Mouse (Mus musculus): ENCODE data around the gene Nrcam. TPM values are rescaled to one million over a fixed set of nuclear protein-coding genes. Genes with fewer than 3 reads are reported as not detected.
"Not testable (repeated sequence)": the region's sequence is repeated elsewhere in the genome, so short reads cannot be mapped to it uniquely, and the experiment has no call there.

The Nrcam gene
- 31.8 and 51.7 TPM in 2 replicates for polyA plus RNA-seq (2016; fragmentation: Nextera tagmentation; extraction: Ambion mirVana)

DNA sequence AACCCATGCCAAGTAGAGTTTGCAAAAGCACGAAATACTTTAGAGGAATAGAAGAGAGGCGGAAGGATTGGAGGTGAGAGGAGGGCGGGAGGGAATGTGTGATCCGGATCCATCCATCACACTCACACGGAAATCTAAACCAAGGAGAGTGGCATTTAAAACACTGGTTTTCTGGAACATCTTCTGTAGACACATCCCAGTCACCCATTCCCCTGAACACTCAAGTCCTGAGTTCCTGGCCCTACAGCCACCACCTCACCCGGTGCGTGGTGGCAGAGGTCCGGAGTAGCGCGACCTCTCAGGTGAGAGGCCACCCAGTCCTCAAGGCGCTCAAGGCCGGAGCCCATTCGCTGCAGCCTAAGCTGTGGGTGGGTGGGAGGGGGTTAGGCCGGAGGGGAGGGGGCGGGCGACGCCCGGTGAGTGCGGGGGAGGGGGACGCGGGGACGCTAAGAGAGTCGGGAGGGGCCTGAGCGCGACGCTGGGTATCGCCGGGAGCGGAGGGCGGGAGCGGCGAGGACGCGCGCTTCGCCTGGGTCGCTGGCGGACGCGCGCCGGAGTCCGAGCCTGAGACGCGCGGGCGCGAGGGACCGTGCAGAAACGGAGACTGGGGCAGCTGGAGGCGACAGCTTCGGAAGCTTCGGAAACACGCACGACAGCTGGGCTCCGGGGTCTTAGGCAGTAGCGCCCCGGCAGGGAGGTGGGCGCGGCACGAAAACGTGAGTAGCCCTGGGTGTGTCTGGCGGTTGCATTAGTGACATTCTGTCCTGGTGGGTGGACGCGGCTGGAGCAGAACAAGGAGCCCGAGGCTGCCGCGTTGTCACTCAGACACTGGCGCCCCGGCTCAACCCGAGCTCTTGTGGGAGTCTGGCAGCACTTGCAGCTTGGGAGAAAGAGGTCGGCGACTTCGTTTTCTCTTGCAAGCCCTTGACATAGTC lies at the start of gene Nrcam:
Nrcam (plus strand) TSS at position 505 of the 935 bp plus-strand sequence.
- Histone ChIP-seq H3K4me1 (peaks cover 40% of the 10 kb centered on the region), H3K27ac (replicated peaks) (peak within 1 kb of the TSS; percentile 88), H3K4me3 (peak within 1 kb of the TSS; percentile 82), H3K36me3 (no peaks in the 10 kb centered on the region), H3K9me3 (replicated peaks) (no peaks in the 10 kb centered on the region), H3K27me3 (ENCODE audit: low read depth, poor library complexity, severe bottlenecking) (peaks cover 29% of the 10 kb centered on the region)
- peak; percentile 78 for DNase-seq (ENCODE audit: low spot score)
- WGBS, result 2% methylated on average over 74 of the region's 74 CpGs

DNA sequence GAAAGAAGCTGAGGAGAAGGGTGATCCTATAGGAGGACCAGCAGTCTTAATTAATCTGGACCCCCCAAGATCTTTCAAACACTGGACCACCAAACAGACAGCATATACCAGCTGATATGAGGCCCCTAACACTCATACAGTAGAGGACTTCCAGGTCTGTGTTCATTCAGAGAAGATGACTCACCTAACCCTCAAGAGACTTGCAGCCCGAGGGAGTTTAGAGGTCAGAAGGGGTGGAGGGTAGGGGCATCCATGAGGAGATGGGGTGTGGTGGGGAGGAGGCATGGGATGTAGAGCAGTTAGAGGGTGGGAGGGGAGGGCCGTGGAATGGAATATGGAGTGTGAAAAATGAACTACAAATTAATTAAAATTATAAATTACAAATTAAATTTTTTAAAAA lies 48.5 kb upstream of the Nrcam start:
- H3K4me3 ChIP-seq; H3K4me1 ChIP-seq; H3K27me3 ChIP-seq (ENCODE audit: low read depth, poor library complexity, severe bottlenecking); H3K27ac ChIP-seq (replicated peaks); DNase-seq (ENCODE audit: low spot score); H3K36me3 ChIP-seq; H3K9me3 ChIP-seq (replicated peaks): not testable (repeated sequence)
- 88% methylated on average over 2 of the region's 2 CpGs for WGBS

DNA sequence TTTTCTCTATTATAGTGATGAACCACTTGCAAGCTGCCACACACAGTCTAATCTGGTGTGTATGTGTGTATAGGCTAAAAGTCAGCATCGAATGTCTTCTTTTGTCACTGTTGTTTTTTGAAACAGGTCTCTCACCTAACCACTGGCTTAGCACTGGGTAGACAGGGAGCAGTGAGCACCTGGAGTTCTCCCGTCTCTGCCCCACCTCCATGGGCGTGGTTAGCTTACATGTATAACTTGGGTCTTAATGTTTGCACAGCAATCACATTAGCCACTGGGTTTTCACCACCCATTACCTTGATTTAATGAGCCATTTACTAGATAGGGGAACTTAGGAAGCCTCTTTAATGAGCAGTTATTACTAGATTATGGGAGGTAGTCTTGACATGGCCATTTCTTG lies 47.2 kb upstream of the Nrcam start:
- Histone ChIP-seq H3K27me3 (ENCODE audit: low read depth, poor library complexity, severe bottlenecking) (no peaks in the 10 kb centered on the region), H3K36me3 (peaks cover 14% of the 10 kb centered on the region), H3K9me3 (replicated peaks) (no peaks in the 10 kb centered on the region), H3K27ac (replicated peaks) (no peak overlapping the region), H3K4me1 (no peaks in the 10 kb centered on the region), H3K4me3 (no peak overlapping the region)
- 91% methylated on average over 3 of the region's 3 CpGs for WGBS
- DNase-seq (ENCODE audit: low spot score), result no peak

DNA sequence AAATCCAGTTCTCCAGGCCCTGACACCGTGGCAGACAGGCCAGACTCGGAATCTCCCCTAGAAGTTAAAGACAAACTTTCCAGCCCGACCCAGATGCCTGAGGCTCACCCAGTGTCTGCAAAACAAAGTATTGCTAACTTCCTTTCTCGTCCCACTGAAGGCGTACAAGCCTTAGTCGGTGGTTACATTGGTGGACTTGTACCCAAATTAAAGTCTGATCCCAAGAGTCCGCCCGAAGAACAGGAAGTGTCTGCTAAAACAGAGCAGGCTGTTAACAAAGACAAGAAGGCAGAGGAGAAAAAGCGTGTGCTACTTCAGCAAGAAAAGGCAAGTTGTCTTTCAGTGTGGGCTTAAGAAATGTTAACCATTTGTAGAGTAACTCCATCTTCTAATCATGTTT lies 45.3 kb upstream of the Nrcam start:
- Histone ChIP-seq H3K9me3 (replicated peaks) (no peaks in the 10 kb centered on the region), H3K27me3 (ENCODE audit: low read depth, poor library complexity, severe bottlenecking) (no peaks in the 10 kb centered on the region), H3K27ac (replicated peaks) (no peak overlapping the region), H3K4me1 (no peaks in the 10 kb centered on the region), H3K4me3 (no peak overlapping the region), H3K36me3 (peaks cover 14% of the 10 kb centered on the region)
- DNase-seq (ENCODE audit: low spot score), result no peak
- WGBS, result 78% methylated on average over 9 of the region's 9 CpGs

DNA sequence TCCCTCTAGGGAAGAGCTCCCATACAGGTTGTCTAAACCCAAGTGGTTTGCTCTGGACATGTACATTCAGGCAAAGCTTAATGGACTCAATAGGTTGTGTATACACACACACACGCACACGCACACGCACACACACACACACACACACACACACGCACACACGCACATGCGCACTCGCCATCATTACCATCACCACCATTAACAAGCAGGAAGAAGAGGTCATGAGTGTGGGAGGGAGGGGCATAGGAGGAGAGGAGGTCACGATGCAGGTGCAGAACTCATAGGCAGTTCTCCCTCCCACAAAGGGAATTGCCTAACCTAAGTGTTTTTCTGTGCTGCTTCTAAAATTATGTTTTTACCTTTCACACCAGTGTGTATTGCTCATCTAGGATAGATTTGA lies 41.7 kb upstream of the Nrcam start:
- H3K4me3 ChIP-seq, result no peak overlapping the region
- no peak overlapping the region for H3K27ac ChIP-seq (replicated peaks)
- no peaks in the 10 kb centered on the region for H3K9me3 ChIP-seq (replicated peaks)
- DNase-seq (ENCODE audit: low spot score), result no peak
- 94% methylated on average over 8 of the region's 8 CpGs for WGBS
- no peaks in the 10 kb centered on the region for H3K27me3 ChIP-seq (ENCODE audit: low read depth, poor library complexity, severe bottlenecking)
- no peaks in the 10 kb centered on the region for H3K4me1 ChIP-seq
- peaks cover 20% of the 10 kb centered on the region for H3K36me3 ChIP-seq

DNA sequence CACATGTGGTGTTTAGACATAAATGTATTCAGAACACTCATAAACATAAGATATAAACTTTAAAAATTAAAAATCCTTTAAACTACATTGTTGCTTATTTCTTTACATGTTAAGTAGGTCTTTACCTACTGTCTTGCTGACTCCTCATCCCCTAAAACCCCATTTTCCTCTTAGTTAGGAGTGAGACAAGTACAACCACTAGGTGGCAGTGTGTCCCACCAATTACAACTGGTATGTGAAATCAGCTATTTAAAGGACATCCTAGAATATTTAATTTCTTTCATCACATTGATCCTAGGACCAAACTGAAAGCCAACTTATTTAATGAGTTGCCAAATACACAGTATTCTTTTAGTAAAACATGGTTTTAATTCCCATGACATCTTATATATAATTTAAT lies 36.4 kb upstream of the Nrcam start:
- H3K27me3 ChIP-seq (ENCODE audit: low read depth, poor library complexity, severe bottlenecking), result no peaks in the 10 kb centered on the region
- H3K27ac ChIP-seq (replicated peaks), result no peak overlapping the region
- no peaks in the 10 kb centered on the region for H3K9me3 ChIP-seq (replicated peaks)
- H3K36me3 ChIP-seq, result peaks cover 15% of the 10 kb centered on the region
- no peaks in the 10 kb centered on the region for H3K4me1 ChIP-seq
- DNase-seq (ENCODE audit: low spot score), result peak; percentile 44
- H3K4me3 ChIP-seq, result no peak overlapping the region

DNA sequence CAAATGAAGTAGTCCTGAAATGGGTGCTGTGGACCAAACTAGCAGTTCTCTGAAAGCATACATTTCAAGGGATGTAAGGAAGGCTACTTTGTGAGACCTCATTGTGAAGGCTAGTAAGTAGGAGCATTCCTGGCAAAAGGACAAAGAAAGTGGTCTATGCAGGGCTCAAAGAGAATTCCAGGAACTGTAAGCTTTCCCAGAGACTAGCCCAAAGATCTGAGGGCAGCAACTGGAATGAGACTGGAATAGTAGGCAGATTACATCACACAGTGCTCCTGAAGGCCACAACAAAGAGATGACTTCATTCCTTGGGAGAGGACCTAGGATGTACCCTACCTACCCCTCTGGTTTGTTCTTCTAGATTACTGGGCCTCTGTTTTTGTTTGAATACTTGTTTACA lies 27.9 kb upstream of the Nrcam start:
- Histone ChIP-seq H3K4me1 (no peaks in the 10 kb centered on the region), H3K4me3 (no peak overlapping the region), H3K9me3 (replicated peaks) (no peaks in the 10 kb centered on the region), H3K27ac (replicated peaks) (no peak overlapping the region), H3K36me3 (peaks cover 29% of the 10 kb centered on the region), H3K27me3 (ENCODE audit: low read depth, poor library complexity, severe bottlenecking) (no peaks in the 10 kb centered on the region)
- no peak for DNase-seq (ENCODE audit: low spot score)

DNA sequence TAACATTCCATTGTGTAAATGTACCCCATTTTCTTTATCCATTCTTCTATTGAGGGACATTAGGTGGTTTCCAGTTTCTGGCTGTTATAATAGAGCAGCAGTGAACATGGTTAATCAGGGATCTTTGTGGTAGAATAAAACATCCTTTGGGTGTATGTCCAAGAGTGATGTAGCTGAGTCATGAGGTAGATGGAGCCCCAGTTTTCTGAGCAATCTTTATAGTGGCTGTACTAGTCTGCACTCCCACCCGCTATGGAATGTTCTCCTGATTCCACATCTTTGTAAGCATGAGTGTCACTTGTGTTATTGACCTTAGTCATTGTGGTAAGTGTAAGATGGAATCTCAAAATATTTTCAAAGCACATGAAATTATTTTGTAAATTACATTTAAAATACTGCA lies 24.7 kb upstream of the Nrcam start:
- Histone ChIP-seq H3K27me3 (ENCODE audit: low read depth, poor library complexity, severe bottlenecking) (no peaks in the 10 kb centered on the region), H3K4me3 (no peak overlapping the region), H3K9me3 (replicated peaks) (no peaks in the 10 kb centered on the region), H3K36me3 (peaks cover 39% of the 10 kb centered on the region), H3K4me1 (peaks cover 6% of the 10 kb centered on the region), H3K27ac (replicated peaks) (no peak overlapping the region)
- WGBS, result 94% methylated on average over 1 of the region's 1 CpGs
- DNase-seq (ENCODE audit: low spot score), result no peak

DNA sequence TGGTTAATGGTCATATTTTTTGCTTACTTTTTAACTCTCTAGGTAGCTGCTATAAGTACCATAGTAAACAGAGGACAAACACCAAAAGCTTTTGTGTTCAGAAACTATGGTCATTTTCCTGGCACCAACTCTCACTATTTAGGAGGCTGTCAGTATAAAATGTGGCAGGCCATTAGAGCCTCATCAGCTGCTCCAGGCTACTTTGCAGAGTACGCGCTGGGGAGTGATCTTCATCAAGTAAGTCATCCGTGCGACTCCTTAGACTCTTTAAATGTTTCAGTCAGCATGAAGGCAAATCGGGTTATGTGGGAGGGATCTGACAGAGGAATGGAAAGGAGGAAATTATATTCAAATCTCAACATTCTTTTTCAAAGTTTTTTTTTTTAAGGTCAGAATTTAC lies 23.8 kb upstream of the Nrcam start:
- H3K4me1 ChIP-seq, result peaks cover 6% of the 10 kb centered on the region
- DNase-seq (ENCODE audit: low spot score), result no peak
- H3K4me3 ChIP-seq, result no peak overlapping the region
- H3K36me3 ChIP-seq, result peaks cover 39% of the 10 kb centered on the region
- WGBS, result 87% methylated on average over 5 of the region's 5 CpGs
- no peaks in the 10 kb centered on the region for H3K9me3 ChIP-seq (replicated peaks)
- no peak overlapping the region for H3K27ac ChIP-seq (replicated peaks)
- H3K27me3 ChIP-seq (ENCODE audit: low read depth, poor library complexity, severe bottlenecking), result no peaks in the 10 kb centered on the region

DNA sequence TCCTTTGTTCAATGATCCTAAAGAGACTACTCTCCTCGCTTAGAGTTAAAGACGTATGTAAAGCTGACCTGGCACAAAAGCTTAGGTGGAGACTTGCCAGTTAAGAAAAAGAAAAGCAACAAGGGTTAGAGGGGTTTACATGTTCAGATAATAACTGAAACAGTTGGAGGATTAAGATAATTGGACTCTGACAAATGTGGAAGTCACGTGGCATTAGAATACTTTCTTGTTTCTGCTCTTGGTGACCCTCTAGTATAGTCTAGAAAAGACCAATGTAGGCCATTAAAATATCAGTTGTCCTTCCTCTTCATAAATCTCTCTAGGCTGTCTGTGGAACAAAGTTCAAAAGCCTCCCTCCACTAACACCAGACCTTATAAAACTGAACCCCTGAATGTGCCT lies 20.5 kb upstream of the Nrcam start:
- no peak for DNase-seq (ENCODE audit: low spot score)
- Histone ChIP-seq H3K4me3 (no peak overlapping the region), H3K9me3 (replicated peaks) (no peaks in the 10 kb centered on the region), H3K27ac (replicated peaks) (no peak overlapping the region), H3K27me3 (ENCODE audit: low read depth, poor library complexity, severe bottlenecking) (no peaks in the 10 kb centered on the region), H3K4me1 (peaks cover 6% of the 10 kb centered on the region), H3K36me3 (peaks cover 37% of the 10 kb centered on the region)
- 83% methylated on average over 3 of the region's 3 CpGs for WGBS

DNA sequence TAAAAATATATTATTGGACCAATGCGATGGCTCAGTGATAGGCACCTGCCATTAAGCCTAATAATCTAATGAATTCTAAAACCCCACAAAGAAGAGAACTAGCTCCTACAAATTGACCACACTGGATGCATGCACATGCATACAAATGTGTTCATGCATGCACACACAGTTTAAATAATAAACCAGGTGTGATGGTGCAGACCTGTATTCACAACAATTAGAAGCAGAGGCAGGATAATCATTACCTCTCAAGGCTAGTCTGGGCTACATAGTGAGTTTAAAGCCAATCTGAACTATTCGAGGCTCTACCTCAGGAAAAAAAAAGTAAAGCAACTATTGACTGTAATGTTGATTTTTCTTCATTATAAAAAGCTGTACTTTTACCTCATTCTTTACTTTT lies 13.5 kb upstream of the Nrcam start:
- no peaks in the 10 kb centered on the region for H3K9me3 ChIP-seq (replicated peaks)
- H3K27me3 ChIP-seq (ENCODE audit: low read depth, poor library complexity, severe bottlenecking), result no peaks in the 10 kb centered on the region
- no peak for DNase-seq (ENCODE audit: low spot score)
- H3K36me3 ChIP-seq, result peaks cover 17% of the 10 kb centered on the region; the same call in 1 of the 2 replicates
- no peak overlapping the region for H3K27ac ChIP-seq (replicated peaks)
- no peaks in the 10 kb centered on the region for H3K4me1 ChIP-seq
- no peak overlapping the region for H3K4me3 ChIP-seq
- WGBS, result 93% methylated on average over 2 of the region's 2 CpGs

DNA sequence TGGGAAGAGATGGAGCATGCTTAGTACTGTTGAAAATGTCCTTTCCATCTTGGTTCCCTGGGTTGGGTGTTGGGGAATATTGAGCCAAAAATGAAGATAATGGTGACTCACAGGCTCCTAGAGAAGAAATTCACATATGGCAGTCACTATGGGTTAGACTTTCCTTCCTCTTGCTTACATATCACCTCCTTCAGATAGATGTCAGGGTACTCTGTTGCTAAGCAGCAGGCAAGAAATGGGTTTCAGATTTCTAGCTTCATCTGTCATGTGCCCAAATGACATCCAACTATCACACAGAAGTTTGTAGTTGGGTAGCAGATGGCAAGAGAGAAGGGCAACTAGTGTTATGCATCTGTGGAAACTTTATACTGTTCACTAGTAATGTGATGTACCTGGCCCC lies 3.6 kb upstream of the Nrcam start:
- Histone ChIP-seq H3K9me3 (replicated peaks) (no peaks in the 10 kb centered on the region), H3K4me3 (no peak overlapping the region), H3K27ac (replicated peaks) (no peak overlapping the region), H3K4me1 (peaks cover 15% of the 10 kb centered on the region), H3K27me3 (ENCODE audit: low read depth, poor library complexity, severe bottlenecking) (peaks cover 13% of the 10 kb centered on the region), H3K36me3 (no peaks in the 10 kb centered on the region)
- no peak for DNase-seq (ENCODE audit: low spot score)

DNA sequence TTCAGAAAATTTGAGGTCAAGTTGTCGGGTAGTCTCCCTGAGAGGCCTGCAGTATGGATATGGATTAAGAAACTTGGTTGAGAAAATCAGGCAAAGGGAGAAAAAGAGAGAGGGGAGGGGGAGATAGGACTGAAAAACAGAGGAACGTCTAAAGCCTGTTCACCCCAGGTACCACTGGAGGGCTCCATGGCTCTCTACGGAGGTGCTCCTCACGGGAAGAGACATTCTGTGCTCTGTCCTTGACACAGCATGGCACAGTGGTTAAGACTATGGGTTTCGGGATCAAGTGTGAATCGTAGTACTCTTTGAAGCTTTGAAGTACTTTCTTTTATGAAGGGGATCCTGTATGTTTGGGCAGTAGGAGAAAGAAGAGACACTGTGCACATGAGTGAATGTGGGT lies 1.2 kb upstream of the Nrcam start:
- Histone ChIP-seq H3K4me1 (peaks cover 37% of the 10 kb centered on the region), H3K27ac (replicated peaks) (no peak overlapping the region), H3K27me3 (ENCODE audit: low read depth, poor library complexity, severe bottlenecking) (peaks cover 29% of the 10 kb centered on the region), H3K36me3 (no peaks in the 10 kb centered on the region), H3K4me3 (no peak overlapping the region), H3K9me3 (replicated peaks) (no peaks in the 10 kb centered on the region)
- DNase-seq (ENCODE audit: low spot score), result peak; percentile 28
- WGBS, result 40% methylated on average over 6 of the region's 6 CpGs

Data from midbrain, embryonic 10.5 days (tissue).